Mouse (Mus musculus): ENCODE results near the gene Cd248.
"Not testable (repeated sequence)": the region's sequence is repeated elsewhere in the genome, so short reads cannot be mapped to it uniquely, and the experiment has no call there.

Cd248 gene

GRCm38 (mm10) chr19:5073518-5073917 lies 5.6 kb downstream of the Cd248 start:
- no peak for DNase-seq (ENCODE audit: low spot score in 2 of 2)

DNA sequence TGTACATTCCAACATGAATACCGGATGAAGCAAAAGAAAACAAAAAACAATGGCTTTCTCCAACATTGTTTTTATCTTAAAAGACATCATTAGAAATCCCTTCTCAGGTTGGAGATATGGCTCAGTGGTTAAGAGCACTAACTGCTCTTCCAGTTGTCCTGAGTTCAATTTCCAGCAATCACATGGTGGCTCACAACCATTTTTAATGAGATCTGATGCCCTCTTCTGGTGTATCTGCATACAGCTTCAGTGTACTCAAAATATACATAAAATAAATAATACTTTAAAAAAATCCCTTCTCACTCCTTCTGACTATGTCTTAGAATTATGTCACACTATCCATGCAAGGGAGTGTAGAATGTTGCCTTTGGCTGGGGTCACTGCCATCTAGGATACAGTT lies 11.4 kb downstream of the Cd248 start:
- DNase-seq (ENCODE audit: low spot score in 2 of 2), result no peak

DNA sequence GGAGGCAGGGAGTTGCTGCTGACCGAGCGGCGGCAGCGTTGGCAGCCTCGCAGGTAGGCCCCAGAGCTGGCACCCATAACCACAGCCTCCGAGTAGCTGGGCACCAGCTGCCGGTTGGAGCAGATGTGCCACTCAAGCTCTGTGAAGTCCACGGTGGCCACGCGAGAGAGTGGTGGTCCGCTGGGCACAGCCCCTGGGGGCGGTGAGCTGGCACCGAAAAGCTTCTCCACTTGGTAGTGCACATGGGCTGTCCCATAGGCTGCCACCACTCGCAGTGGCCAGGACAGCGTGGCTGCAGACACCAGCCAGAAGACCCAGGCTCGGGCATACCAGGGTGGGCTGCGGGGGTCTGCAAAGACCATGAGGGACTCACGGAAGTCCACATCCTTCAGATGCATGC lies 14.1 kb downstream of the Cd248 start:
- DNase-seq (ENCODE audit: low spot score in 2 of 2), result no peak

- no peak for DNase-seq (ENCODE audit: low spot score in 2 of 2)
Measured at GRCm38 (mm10) chr19:5082596-5082995, 14.7 kb downstream of the Cd248 start.

- DNase-seq (ENCODE audit: low spot score in 2 of 2), result peak; percentile 54 to 64
Measured at GRCm38 (mm10) chr19:5083961-5084833, 16.3 kb downstream of the Cd248 start.

GRCm38 (mm10) chr19:5084834-5085144 lies 16.9 kb downstream of the Cd248 start:
- DNase-seq (ENCODE audit: low spot score in 2 of 2), result peak in 1 of 2 experiments; percentile 67

DNA sequence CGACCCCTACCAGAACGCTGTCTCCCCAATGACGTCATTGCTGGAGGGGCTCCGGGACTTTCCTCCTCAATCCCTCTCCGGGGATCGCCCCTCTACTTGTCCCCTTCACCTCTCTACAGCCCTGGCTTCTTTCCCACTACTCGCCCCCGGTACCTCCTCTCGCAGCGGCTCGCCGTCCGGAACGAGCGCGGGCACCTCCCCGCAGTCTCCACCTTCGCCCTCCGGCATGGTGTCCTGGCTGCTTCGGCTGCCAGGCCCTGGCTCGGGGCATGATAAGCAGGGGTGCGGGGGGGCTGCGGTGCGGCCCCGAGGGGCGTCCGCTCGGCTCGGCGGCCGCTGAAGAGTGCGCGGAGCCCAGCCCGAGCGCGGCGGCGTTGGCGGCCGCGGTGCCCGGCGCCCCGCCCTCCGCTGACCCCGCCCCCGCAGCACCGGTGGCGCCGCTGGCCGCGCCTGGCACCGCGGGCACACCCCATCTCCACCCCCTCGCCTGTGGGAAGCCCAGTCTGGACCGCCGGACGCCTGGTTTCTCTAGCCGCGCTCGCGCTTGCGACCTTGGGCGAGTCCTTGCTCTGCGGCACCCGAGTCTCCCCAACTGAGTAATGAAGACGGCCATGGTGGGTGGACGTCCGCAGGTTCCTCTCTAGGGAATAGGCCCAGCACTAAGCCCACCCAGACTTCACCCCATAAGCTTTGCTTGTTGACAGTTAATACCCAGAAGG lies 17.4 kb downstream of the Cd248 start, which contains the start of gene Tmem151a:
Gene Tmem151a (minus strand): TSS at position 387 of the 719 bp plus-strand sequence.
- peak; percentile 62 to 65 for DNase-seq (ENCODE audit: low spot score in 2 of 2)

DNA sequence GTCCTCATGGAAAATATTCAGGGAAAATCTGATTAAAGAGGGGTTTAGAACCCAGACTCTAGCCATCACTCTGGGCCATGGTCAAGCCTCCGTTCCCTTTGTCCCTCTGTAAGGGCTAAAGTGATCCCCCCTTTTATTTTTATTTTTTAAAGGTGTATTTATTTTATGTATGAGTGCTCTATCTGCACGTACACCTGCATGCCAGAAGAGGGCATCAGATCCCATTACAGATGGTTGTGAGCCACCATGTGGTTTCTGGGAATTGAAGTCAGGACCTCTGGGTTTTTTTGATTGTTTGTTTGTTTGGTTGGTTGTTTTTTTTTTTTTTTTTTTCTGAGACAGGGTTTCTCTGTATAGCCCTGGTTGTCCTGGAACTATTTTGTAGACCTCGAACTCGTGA lies 18.7 kb downstream of the Cd248 start:
- not testable (repeated sequence) for DNase-seq (ENCODE audit: low spot score in 2 of 2)

- peak; percentile 97 to 99 for DNase-seq (ENCODE audit: low spot score in 2 of 2)
Measured at GRCm38 (mm10) chr19:5087884-5088728, 20.2 kb downstream of the Cd248 start, which contains the start of gene Yif1a. Yif1a (plus strand) TSS chr19:5088538.

DNA sequence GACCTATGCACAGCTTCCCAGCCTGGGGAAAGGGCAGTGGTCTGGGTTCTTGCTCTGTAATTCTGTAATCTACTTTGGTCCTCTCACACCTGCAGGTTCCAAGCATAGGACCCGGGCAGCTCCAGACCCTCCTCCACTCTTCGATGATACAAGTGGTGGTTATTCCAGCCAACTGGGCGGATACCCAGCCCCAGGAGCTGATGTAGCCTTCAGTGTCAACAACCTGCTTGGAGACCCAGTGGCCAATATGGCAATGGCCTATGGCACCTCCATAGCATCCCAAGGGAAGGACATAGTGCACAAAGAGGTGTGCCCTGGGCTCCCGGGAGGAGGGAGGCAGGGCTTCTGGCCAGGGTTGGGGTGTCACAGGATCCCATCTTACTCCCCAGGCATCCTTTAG lies 21.4 kb downstream of the Cd248 start:
- peak in 1 of 2 experiments; percentile 44 for DNase-seq (ENCODE audit: low spot score in 2 of 2)

DNA sequence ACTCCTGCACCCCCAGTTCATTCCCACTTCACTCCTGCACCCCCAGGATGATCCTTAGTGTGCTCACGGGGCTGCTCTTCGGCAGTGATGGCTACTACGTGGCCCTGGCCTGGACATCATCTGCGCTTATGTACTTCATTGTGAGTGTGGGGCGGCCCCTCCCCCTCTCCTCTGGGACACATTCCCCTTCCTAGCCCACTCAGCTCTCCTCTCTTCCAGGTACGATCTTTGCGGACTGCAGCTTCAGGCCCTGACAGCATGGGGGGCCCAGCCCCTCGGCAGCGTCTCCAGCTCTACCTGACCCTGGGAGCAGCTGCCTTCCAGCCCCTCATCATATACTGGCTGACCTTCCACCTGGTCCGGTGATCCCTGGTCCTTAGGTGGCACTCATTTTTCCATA lies 24.2 kb downstream of the Cd248 start:
- DNase-seq (ENCODE audit: low spot score in 2 of 2), result peak in 1 of 2 experiments; percentile 53

DNA sequence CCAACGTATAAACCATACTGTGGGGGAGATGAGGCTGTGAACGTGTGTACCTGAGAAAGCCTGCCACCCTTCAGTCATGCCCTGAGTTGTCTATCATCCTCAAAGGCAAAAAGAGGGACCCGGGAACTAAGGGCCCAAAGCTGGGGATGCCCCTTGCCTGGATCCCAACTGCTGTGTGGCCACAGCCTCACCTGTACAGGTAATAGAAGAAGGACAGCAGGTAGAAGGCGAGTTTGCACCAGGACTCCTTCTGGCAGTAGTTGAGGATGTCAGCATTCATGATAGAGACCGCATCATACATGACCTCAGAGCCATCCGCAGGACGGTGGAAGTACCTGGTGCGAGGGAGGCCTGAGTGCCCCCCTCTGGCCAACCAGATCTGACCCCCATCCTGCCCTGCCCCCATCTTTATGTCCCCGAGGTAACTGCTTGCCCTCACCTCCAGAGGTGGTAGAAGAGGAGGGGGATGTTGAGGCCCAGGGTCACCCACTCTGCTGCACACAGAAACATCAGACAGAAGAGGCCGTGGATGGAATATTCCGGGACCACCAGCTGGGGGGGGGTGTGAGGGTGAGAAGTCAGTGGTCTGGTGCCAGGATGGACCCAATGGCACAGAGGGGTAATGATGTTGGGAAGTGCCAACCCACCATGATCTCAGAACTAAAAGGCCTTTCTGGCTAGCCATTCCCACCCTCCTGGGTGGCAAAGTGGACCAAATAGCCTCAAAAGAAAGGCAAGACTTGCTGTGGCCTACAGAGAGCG lies 25.8 kb downstream of the Cd248 start:
- DNase-seq (ENCODE audit: low spot score in 2 of 2), result no peak

GRCm38 (mm10) chr19:5094243-5094632 lies 26.4 kb downstream of the Cd248 start:
- peak; percentile 98 to 99 for DNase-seq (ENCODE audit: low spot score in 2 of 2)

DNA sequence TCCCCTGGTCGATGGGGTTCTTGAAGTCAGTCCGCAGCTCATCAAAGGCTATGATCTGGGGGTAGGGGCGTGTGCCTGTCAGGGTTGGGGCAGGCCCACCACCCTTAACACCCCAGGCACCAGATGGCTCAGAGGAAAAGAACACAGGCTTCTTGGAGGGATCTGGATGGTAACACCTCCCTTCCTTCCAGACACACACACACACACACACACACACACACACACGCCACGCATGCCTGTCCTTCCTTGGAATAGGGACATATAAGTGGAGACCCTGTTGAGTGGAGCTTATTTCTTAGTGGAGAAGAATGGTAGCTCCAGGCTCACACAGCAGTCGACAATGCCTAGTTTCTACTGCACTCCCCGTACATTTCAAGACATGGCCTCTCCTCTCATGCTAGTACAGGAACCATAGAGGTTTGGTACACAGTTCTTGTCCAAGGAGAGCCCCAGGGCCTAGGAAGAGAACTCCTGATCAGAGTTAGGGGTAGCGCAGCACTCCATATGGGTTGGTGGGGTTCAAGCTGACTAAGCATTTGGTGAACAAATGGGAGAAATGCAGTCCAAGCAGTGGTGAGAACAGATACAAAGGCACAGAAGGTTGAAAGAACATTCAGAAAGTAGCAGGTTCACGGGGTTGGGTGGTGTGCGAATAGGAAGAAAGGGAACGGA lies 27.0 kb downstream of the Cd248 start:
- peak; percentile 47 to 63 for DNase-seq (ENCODE audit: low spot score in 2 of 2)

DNA sequence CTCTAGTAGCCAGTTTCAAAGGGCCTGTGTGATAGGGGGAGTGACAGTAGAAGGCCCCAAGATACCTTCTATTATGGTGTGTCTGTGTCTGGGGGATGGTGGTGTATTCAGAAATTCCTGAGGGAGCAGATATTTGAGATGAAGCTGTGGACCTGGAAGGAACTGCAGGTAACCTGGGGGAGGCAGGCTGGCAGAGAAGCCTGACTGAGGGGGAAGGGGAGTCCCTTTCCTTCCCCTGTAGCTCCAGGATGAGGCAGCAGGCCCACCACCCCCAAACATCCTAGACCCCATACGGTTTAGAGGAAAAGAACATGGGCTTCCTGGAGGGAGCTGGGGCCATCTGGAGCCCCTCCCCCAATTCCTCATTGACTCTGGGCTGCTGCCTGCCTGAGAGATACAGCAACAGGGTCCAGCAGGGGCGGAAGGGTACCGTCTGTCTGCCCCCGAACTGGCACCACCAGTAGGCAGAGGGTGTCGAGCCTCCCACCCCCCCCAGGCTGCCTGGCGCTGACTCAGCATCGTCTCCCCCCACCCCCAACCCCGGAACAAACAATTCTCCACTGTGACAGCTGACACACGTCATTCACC lies 28.1 kb downstream of the Cd248 start:
- DNase-seq (ENCODE audit: low spot score in 2 of 2), result peak; percentile 61 to 72

- DNase-seq (ENCODE audit: low spot score in 2 of 2), result peak in 1 of 2 experiments; percentile 60
Measured at GRCm38 (mm10) chr19:5097521-5098362, 29.9 kb downstream of the Cd248 start.

DNA sequence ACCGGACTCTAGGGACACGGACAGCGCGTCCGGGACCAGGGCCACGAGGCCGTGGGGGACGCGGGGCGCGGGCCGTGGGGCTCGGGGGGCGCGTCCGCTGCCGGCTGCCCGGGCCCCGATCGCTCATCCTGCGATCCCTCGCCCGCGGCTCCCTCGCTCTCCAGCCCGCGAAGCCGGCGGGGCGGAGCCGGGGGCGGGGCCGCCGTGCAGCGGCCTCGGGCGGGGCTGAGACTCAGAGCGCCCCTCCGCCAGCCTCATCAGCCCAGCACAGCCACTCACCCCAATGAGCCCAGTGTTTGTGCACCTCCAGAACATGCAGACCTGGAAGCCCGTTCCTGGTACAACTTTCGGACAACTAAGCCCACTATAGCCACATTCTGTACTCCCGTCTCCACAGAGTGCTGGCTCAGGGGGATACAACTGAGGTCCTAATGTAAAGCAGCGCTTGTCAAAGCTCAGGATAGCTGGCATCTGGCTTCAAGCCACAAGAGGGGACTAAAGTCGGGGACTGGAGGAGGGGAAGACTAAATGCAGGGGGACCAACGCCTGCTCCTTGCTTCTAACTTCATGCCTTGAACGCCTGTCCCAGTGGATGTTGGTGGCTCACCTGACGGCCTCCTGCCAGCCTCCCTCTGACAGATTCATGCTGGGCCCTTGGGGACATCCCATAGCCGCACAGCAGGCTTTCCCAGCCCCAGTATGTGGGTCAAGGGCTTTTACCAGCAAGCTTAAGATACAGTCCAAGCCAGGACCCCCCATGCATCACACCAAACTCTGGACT lies 30.7 kb downstream of the Cd248 start, which contains the start of gene Cnih2:
Gene Cnih2 (minus strand): TSS at position 159 of the 781 bp plus-strand sequence.
- DNase-seq (ENCODE audit: low spot score in 2 of 2), result peak; percentile 82 to 86

GRCm38 (mm10) chr19:5106074-5106473 lies 38.2 kb downstream of the Cd248 start:
- peak in 1 of 2 experiments; percentile 59 for DNase-seq (ENCODE audit: low spot score in 2 of 2)

Data from right cerebral cortex, postnatal 10 days (tissue).